Mouse (Mus musculus): ENCODE measurements around the gene Polm.

GRCm38 (mm10) chr11:5802005-5802404 is 35.8 kb downstream of the Polm start:
- no peak; a peak in 1 of 4 replicates for TF ChIP-seq POLR2A (IDR thresholded peaks at IDR 0.05; ENCODE audit: control insufficient read depth in 1 of 2, insufficient read depth in 1 of 2, low read depth in 1 of 2, low read length in 2 of 2, poor library complexity in 1 of 2)
- TF ChIP-seq CTCF (IDR thresholded peaks at IDR 0.05 in 2 of 3, conservative IDR thresholded peaks at IDR 0.05 in 1 of 3; ENCODE audit: control insufficient read depth in 1 of 3, insufficient read depth in 1 of 3, low read depth in 2 of 3, low read length in 3 of 3, poor library complexity in 1 of 3, severe bottlenecking in 1 of 3) = no peak
- no peak for TF ChIP-seq MEF2A (IDR thresholded peaks at IDR 0.05; ENCODE audit: extremely low read depth, insufficient replicate concordance, low read depth, low read length, poor library complexity, severe bottlenecking)
- TF ChIP-seq CHD1 (IDR thresholded peaks at IDR 0.05; ENCODE audit: low read depth, low read length) = no peak

Measured in MEL (cell line).